Mouse (Mus musculus) hindbrain, embryonic 16.5 days (tissue): ENCODE measurements around the gene Ggnbp2. TPM values are rescaled to one million over a fixed set of nuclear protein-coding genes. Genes with fewer than 3 reads are reported as not detected.

Experiments
- ATAC-seq: fragments of 200-750 bp; cut with Nextera tagmentation; 2 replicates; pipeline ENCODE4 v1.8.0; 2017; ENCODE audit warnings: moderate TSS enrichment, moderate library complexity
- H3K27ac ChIP-seq: fragments of 300-500 bp; sonication (generic); 2 replicates; pipeline ENCODE4 v1.5.1; 2014; ENCODE audit warnings: low read depth, mild to moderate bottlenecking, control low read depth, low read length, moderate library complexity
- H3K27me3 ChIP-seq: fragments of 300-500 bp; sonication (generic); replicated peaks from 2 replicates; pipeline ENCODE4 v1.6.1; 2014; ENCODE audit warnings: low read length; ENCODE audit not compliant: control insufficient read depth, insufficient read depth
- H3K36me3 ChIP-seq: fragments of 300-500 bp; sonication (generic); 2 replicates; pipeline ENCODE4 v1.6.1; 2014; ENCODE audit warnings: mild to moderate bottlenecking, low read length, moderate library complexity, mixed read lengths; ENCODE audit not compliant: control insufficient read depth, insufficient read depth
- H3K4me1 ChIP-seq: fragments of 300-500 bp; sonication (generic); 2 replicates; pipeline ENCODE4 v1.6.1; 2014; ENCODE audit warnings: low read depth, low read length; ENCODE audit not compliant: control insufficient read depth, insufficient read depth
- H3K4me2 ChIP-seq: fragments of 300-500 bp; sonication (generic); 2 replicates; pipeline ENCODE4 v1.6.1; 2014; ENCODE audit warnings: mild to moderate bottlenecking, low read length, control low read depth, moderate library complexity
- H3K4me3 ChIP-seq: fragments of 300-500 bp; sonication (generic); 2 replicates; pipeline ENCODE4 v1.5.1; 2014; ENCODE audit warnings: mild to moderate bottlenecking, low read length, control low read depth, moderate library complexity
- H3K9ac ChIP-seq: fragments of 300-500 bp; sonication (generic); 2 replicates; pipeline ENCODE4 v1.6.1; 2014; ENCODE audit warnings: low read depth, mild to moderate bottlenecking, control low read depth, low read length, moderate library complexity
- H3K9me3 ChIP-seq: fragments of 300-500 bp; sonication (generic); 2 replicates; pipeline ENCODE4 v1.6.1; 2014; ENCODE audit warnings: mild to moderate bottlenecking, low read length, moderate library complexity; ENCODE audit not compliant: control insufficient read depth
- WGBS: fragments of 180-500 bp; shearing (Covaris S2); extraction: QIAGEN DNeasy Blood & Tissue Kit; methylation state at CpG from one replicate; pipeline ENCODE4 v1.1.7; 2014; 5-methylcytosine and 5-hydroxymethylcytosine counted together
- polyA plus RNA-seq: library from polyadenylated mRNA; unstranded; fragments of >200 nt; fragmentation: Nextera tagmentation; extraction: Ambion mirVana; gene quantifications from 2 replicates; pipeline ENCODE4 v1.2.1, GENCODE M21; 2015

Gene Ggnbp2
- polyA plus RNA-seq: 66.8 and 72.5 TPM in 2 replicates

DNA sequence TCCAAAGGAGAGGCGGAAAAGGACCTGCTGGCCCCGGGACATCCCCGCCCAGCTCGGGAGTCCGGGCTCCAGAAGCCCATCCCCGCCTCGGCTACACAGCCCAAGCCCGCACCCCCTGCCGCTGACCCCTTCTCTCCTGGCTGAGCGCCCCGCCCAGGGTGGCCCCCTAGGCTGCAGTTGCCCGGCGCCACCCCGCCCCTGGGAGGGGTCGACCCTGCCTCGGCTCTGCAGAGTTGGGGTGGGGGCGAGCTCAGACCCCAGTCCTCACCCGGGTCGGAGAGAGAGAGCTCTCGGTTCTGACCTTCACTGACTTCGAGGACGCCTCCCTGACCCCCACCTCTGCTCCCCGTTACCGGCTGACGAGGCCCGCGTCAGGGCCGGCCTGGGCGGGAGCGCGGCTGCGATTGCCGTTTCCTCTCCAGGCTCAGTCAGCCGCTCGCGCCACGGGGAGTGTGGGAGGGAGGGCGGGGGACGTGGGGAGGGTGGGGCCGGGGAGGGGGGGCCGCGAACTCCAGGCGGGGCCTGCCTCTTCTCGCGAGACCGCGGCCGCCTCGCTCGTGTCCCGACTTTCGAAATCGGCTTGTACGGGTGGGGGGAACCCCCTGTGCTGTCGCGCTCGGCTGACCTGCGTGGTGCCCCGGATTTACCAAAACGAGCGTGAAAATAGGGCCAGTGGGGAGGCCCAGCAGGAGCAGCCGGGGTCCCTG is at the start of gene Ggnbp2:
Gene Ggnbp2 (minus strand): TSS at position 481 of the 707 bp plus-strand sequence.
- H3K27ac ChIP-seq: peak within 1 kb of the TSS; percentile 100
- H3K9ac ChIP-seq: peak within 1 kb of the TSS; percentile 95
- H3K4me2 ChIP-seq: peak within 1 kb of the TSS; percentile 89
- ATAC-seq: peak; percentile 88
- H3K9me3 ChIP-seq: no peaks in the 10 kb centered on the region
- no peaks in the 10 kb centered on the region for H3K27me3 ChIP-seq
- peak within 1 kb of the TSS; percentile 98 for H3K4me3 ChIP-seq
- H3K36me3 ChIP-seq: no peaks in the 10 kb centered on the region
- under 1% methylated on average over 42 of the region's 62 CpGs for WGBS
- H3K4me1 ChIP-seq: peaks cover 19% of the 10 kb centered on the region

DNA sequence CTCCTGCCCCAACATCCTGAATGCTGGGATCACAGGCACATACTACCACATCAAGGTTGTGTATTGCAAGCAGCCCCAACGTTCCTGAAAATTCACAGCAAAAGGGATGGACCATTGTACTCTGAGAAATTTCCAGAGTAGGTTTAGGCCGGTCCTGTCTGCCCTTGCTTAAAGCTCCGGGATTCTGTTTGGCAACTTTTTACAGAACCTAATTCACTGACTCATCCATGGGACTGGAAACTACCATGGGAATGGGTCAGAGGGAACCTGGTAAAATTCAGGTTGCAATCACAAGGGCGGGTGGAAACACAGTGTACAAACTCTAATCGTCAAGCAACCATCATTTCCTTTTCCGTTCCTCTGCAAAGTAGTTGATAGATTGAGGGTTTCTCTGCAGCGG is 49.3 kb upstream of the Ggnbp2 start:
- Histone ChIP-seq H3K9ac (no peak overlapping the region), H3K9me3 (no peaks in the 10 kb centered on the region), H3K4me2 (no peak overlapping the region), H3K27ac (no peak overlapping the region), H3K36me3 (no peaks in the 10 kb centered on the region), H3K4me3 (no peak overlapping the region), H3K4me1 (peaks cover 11% of the 10 kb centered on the region), H3K27me3 (no peaks in the 10 kb centered on the region)
- no peak for ATAC-seq
- 75% methylated on average over 7 of the region's 7 CpGs for WGBS

DNA sequence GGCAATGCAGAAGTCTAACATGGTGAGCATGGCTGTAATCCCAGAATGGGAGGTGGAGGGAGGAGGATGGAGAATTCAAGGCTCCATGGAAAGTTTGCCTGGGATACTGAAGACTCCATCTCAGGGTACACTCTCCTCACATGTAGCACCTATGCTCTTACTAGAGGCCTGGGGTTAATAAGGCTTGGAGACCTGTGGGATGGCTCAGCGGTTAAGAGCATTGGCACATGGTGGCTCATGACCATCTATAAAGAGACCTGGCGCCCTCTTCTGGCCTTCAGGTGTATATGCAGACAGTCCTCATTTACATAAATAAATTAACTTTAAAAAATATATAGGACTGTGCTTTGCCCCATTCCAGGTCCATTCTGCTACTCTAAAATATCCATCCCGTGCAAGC is 48.7 kb upstream of the Ggnbp2 start:
- Histone ChIP-seq H3K36me3 (no peaks in the 10 kb centered on the region), H3K4me3 (no peak overlapping the region), H3K27ac (no peak overlapping the region), H3K9me3 (no peaks in the 10 kb centered on the region), H3K27me3 (no peaks in the 10 kb centered on the region), H3K4me2 (no peak overlapping the region), H3K4me1 (peaks cover 15% of the 10 kb centered on the region), H3K9ac (no peak overlapping the region)
- ATAC-seq: no peak
- 38% methylated on average over 3 of the region's 3 CpGs for WGBS

DNA sequence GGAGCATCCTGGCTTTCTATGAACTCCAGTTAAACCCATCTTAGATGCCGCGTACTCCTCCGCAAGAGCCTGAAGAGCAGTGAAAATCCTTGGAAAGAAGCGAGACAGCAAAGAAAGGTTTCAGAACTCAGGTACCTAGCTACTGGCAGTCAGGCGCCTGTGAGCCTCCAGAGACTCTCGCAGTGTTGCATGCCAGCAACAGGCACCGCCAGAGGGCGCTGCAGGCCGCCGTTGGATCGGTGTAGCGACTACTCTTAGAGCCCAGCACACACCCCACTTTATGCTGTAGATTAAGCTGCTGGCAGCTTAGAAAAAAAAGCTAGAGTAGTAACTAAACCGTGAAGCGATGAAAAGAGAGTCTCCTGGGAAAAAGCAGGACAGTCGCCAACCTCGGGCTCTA is 47.8 kb upstream of the Ggnbp2 start:
- 0 out of 2 replicates have a peak overlapping the region, but pooled peaks have one; percentile 16 for H3K4me3 ChIP-seq
- peaks cover 15% of the 10 kb centered on the region for H3K4me1 ChIP-seq
- peak; percentile 81 for ATAC-seq
- H3K27me3 ChIP-seq: no peaks in the 10 kb centered on the region
- WGBS: 6% methylated on average over 16 of the region's 16 CpGs
- peak overlapping the region; percentile 46 for H3K4me2 ChIP-seq
- H3K27ac ChIP-seq: no peak overlapping the region
- H3K36me3 ChIP-seq: no peaks in the 10 kb centered on the region
- H3K9me3 ChIP-seq: no peaks in the 10 kb centered on the region
- 0 out of 2 replicates have a peak overlapping the region, but pooled peaks have one; percentile 11 for H3K9ac ChIP-seq

DNA sequence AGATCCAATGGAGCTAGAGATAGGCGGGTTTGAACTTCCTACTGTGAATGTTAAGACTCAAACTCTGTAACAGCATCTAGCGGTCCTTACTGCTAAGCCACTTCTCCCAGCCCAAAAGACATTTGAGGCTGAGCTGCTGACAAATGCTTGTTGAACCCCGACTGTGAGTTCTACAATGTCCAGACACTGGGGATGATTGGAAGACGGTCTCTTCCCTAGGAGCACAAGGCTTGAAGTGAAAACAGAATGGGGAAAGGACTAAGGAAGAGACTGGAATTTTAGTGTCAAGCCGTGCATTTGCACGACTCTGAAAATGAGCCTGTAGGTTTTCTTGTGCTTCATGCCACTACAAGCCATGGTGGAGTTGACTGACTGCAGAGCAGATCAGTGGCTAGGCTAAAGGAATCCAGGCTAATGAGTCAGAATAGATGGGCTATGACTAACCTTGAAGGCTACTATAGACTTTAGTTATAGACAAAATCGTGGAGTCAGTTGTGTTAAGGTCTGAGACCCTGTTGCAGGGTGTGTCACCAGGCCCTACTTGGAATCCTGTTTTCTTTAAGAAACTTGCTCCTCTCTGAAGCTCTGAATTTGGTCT is 46.2 kb upstream of the Ggnbp2 start:
- Histone ChIP-seq H3K9me3 (no peaks in the 10 kb centered on the region), H3K36me3 (peaks cover 2% of the 10 kb centered on the region; the same call in 1 of the 2 replicates), H3K27me3 (no peaks in the 10 kb centered on the region), H3K27ac (no peak overlapping the region), H3K4me3 (peak overlapping the region; percentile 89), H3K9ac (peak overlapping the region; percentile 57), H3K4me2 (peak overlapping the region; percentile 55), H3K4me1 (peaks cover 15% of the 10 kb centered on the region)
- no peak for ATAC-seq
- WGBS: 61% methylated on average over 7 of the region's 7 CpGs

DNA sequence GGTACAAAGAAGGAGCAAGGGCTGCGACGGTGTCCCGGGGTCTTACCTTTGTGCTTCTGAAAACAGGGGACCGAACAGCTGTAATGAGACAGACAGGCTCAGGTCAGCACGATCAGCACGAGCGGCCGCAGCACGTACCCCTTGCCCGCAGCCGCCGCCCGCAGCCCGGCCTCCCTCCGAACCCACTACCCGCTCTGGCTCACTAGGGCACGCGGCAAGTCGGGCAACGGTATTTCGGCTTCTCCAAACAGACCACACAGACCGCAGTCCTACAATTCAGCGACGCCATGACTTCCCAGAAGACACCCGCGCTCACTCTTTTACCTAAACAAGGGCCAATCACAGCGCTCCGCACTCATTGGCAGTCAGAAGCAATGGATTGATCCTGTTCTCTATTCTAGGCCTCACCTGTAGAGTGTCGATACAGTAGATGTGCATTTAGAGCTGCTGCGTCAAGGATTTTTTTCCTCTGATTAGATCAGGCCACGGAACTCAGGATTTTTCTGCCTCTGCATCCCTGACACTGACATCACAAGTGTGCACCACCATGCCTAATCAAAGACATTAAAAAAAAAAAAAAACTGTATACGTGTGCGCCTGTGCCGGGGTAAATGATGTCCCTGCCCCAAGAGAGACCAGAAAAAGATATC is 45.6 kb upstream of the Ggnbp2 start, which contains the start of gene Znhit3:
Gene Znhit3 (minus strand): TSS at position 314 of the 650 bp plus-strand sequence.
- peak; percentile 94 for ATAC-seq
- 3% methylated on average over 34 of the region's 34 CpGs for WGBS
- peak within 1 kb of the TSS; percentile 79 for H3K9ac ChIP-seq
- peak within 1 kb of the TSS; percentile 80 for H3K4me2 ChIP-seq
- H3K9me3 ChIP-seq: no peaks in the 10 kb centered on the region
- peaks cover 15% of the 10 kb centered on the region for H3K4me1 ChIP-seq
- peak within 1 kb of the TSS; percentile 50; the same call in 1 of the 2 replicates for H3K27ac ChIP-seq
- H3K36me3 ChIP-seq: peaks cover 6% of the 10 kb centered on the region
- no peaks in the 10 kb centered on the region for H3K27me3 ChIP-seq
- peak within 1 kb of the TSS; percentile 89 for H3K4me3 ChIP-seq

DNA sequence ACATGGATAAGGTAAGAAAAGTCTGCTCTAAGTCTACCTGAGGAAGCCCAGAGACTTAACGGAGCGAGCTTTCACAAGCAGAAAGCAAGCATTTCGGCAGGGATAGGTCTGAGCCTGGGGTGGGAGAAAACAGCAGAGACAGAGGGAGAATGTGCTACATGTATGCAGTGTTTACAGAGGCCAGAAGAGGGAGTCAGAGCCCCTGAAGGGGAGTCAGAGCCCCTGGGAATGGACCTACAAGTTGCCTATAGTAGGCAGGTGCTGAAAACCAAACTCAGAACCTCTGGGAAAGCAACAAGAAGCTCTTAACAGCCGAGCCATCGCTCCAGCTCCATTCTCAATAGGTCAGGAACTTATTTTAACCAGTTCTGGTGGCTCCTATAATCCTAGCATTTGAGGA is 44.1 kb upstream of the Ggnbp2 start:
- ATAC-seq: no peak
- H3K4me1 ChIP-seq: peaks cover 15% of the 10 kb centered on the region

DNA sequence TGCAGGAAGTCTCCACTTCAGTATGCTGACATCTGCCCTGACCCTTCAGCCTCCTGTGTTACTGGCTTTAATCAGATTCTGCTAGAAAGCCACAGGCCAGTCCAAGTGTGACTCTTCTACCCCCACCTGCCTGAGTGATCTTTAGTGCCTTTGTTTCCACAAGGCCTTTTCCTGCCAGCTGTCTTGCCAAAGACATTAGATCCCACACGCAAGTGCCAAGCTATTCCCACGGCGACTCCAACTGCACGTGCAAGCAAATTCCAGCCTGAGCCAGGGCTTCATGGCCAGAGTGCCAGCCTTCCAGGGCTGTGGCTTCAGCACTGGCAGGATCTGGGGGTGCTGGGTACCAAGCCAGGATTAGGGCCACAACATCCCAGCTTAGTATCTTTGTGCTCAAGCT is 39.8 kb upstream of the Ggnbp2 start:
- Histone ChIP-seq H3K4me2 (no peak overlapping the region), H3K27ac (no peak overlapping the region), H3K36me3 (peaks cover 33% of the 10 kb centered on the region), H3K27me3 (no peaks in the 10 kb centered on the region), H3K9ac (no peak overlapping the region), H3K4me1 (peaks cover 9% of the 10 kb centered on the region), H3K4me3 (no peak overlapping the region), H3K9me3 (no peaks in the 10 kb centered on the region)
- WGBS: 61% methylated on average over 4 of the region's 4 CpGs
- ATAC-seq: no peak

More for the DNA sequence above, 44.1 kb upstream of the Ggnbp2 start:
- 95% methylated on average over 5 of the region's 5 CpGs for WGBS
- H3K4me2 ChIP-seq: no peak overlapping the region
- H3K4me3 ChIP-seq: no peak overlapping the region
- peaks cover 18% of the 10 kb centered on the region for H3K36me3 ChIP-seq
- H3K27ac ChIP-seq: no peak overlapping the region
- H3K27me3 ChIP-seq: no peaks in the 10 kb centered on the region
- H3K9ac ChIP-seq: no peak overlapping the region
- no peaks in the 10 kb centered on the region for H3K9me3 ChIP-seq

DNA sequence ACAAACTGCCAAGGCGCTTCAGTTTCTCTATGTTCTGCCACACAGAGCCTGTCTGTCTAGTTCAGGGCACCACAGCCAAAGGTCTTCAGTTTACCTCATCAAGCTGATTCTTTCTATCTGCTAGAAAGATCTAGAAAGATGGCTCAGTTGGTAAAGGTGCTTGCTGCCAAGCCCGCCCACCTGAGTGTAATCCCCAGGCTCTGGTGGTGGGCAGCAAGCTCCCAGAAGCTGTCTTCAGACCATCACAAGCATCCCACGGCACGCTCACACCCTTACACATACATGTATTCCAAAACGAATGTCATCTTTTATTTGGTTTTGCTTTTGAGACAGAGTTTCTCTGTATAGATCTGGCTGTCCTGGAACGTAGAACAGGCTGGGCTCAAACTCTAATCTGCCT is 37.9 kb upstream of the Ggnbp2 start:
- Histone ChIP-seq H3K9ac (no peak overlapping the region), H3K4me1 (no peaks in the 10 kb centered on the region), H3K36me3 (peaks cover 41% of the 10 kb centered on the region), H3K9me3 (no peaks in the 10 kb centered on the region), H3K4me2 (no peak overlapping the region), H3K27me3 (no peaks in the 10 kb centered on the region), H3K27ac (no peak overlapping the region), H3K4me3 (no peak overlapping the region)
- 97% methylated on average over 6 of the region's 6 CpGs for whole genome bisulfite sequencing
- ATAC-seq: no peak
